Mouse (Mus musculus) MEL (cell line): ENCODE results near the gene Mbnl1. TPM values are rescaled to one million over a fixed set of nuclear protein-coding genes. Genes with fewer than 3 reads are reported as not detected.
A peak's percentile ranks its signal among the peaks of the same experiment; 100 is the strongest.

Experiments
- DNase-seq: peaks from one replicate; pipeline ENCODE4 v3.0.0; 2011; ENCODE audit warnings: low read depth, low spot score
- H3K27ac ChIP-seq: 2 replicates; pipeline ENCODE4 v1.5.1; 2012; ENCODE audit warnings: low read depth, mild to moderate bottlenecking, control low read depth, low read length, moderate library complexity; ENCODE audit not compliant: control insufficient read depth
- H3K27me3 ChIP-seq, 2 experiments: fragments of 150-350 bp in 1 of 2; sonication (generic) in 1 of 2; 2 replicates each; pipeline ENCODE4 v1.6.1; 2012; ENCODE audit warnings: low read length in 2 of 2, mild to moderate bottlenecking in 2 of 2, improper control_type of control experiment in 1 of 2, moderate library complexity in 1 of 2; ENCODE audit not compliant: insufficient read depth in 2 of 2, control insufficient read depth in 1 of 2
- H3K36me3 ChIP-seq, 2 experiments: 2 replicates each; pipeline ENCODE4 v1.6.1; 2012 to 2014; ENCODE audit warnings: low read length in 2 of 2, improper control_type of control experiment in 1 of 2, inconsistent platforms in 1 of 2, mild to moderate bottlenecking in 1 of 2; ENCODE audit not compliant: insufficient read depth in 2 of 2, control insufficient read depth in 1 of 2
- H3K4me1 ChIP-seq, 2 experiments: fragments of 150-350 bp in 1 of 2; sonication (generic) in 1 of 2; 2 replicates each; pipeline ENCODE4 v1.6.1; 2012; ENCODE audit warnings: low read length in 2 of 2, improper control_type of control experiment in 1 of 2, mild to moderate bottlenecking in 1 of 2; ENCODE audit not compliant: insufficient read depth in 2 of 2, control insufficient read depth in 1 of 2
- H3K4me3 ChIP-seq, 2 experiments: fragments of 150-350 bp in 1 of 2; sonication (generic) in 1 of 2; 2 replicates each; pipeline ENCODE4 v1.5.1; 2012; ENCODE audit warnings: low read depth in 2 of 2, low read length in 2 of 2, mild to moderate bottlenecking in 2 of 2, moderate library complexity in 2 of 2, control low read depth in 1 of 2, improper control_type of control experiment in 1 of 2; ENCODE audit not compliant: control insufficient read depth in 1 of 2, insufficient read depth in 1 of 2
- H3K79me2 ChIP-seq: 2 replicates; pipeline ENCODE4 v1.6.1; 2012; ENCODE audit warnings: mild to moderate bottlenecking, low read length, moderate library complexity; ENCODE audit not compliant: control insufficient read depth, poor library complexity, insufficient read depth
- H3K9ac ChIP-seq: 2 replicates; pipeline ENCODE4 v1.6.1; 2012; ENCODE audit warnings: low read depth, mild to moderate bottlenecking, control low read depth, low read length, moderate library complexity; ENCODE audit not compliant: control insufficient read depth, poor library complexity, severe bottlenecking
- H3K9me3 ChIP-seq: fragments of 150-350 bp; sonication (generic); replicated peaks from 2 replicates; pipeline ENCODE4 v1.6.1; 2012; ENCODE audit warnings: mild to moderate bottlenecking, low read length, improper control_type of control experiment, moderate library complexity; ENCODE audit not compliant: insufficient read depth
- E2F4 ChIP-seq: IDR thresholded peaks from 2 replicates; pipeline ENCODE4 v1.6.1; 2011; ENCODE audit warnings: low read depth, low read length, improper control_type of control experiment, borderline replicate concordance
- ELF1 ChIP-seq: IDR thresholded peaks from 2 replicates; pipeline ENCODE4 v1.6.1; 2014; ENCODE audit warnings: low read depth, mild to moderate bottlenecking, inconsistent platforms, low read length, improper control_type of control experiment, moderate library complexity
- EP300 ChIP-seq, 2 experiments: IDR thresholded peaks; 2 replicates each; pipeline ENCODE4 v1.6.1; 2011; ENCODE audit warnings: improper control_type of control experiment in 2 of 2, low read length in 2 of 2, low read depth in 1 of 2, mild to moderate bottlenecking in 1 of 2
- ETS1 ChIP-seq: IDR thresholded peaks from 2 replicates; pipeline ENCODE4 v1.6.1; 2012; ENCODE audit warnings: low read depth, mild to moderate bottlenecking, inconsistent platforms, low read length, improper control_type of control experiment, moderate library complexity
- GABPA ChIP-seq: IDR thresholded peaks from 2 replicates; pipeline ENCODE4 v1.6.1; 2012; ENCODE audit warnings: low read depth, mild to moderate bottlenecking, inconsistent platforms, low read length, improper control_type of control experiment, moderate library complexity
- GATA1 ChIP-seq: IDR thresholded peaks from 2 replicates; pipeline ENCODE4 v1.6.1; 2011; ENCODE audit warnings: low read depth, low read length, improper control_type of control experiment
- HCFC1 ChIP-seq: IDR thresholded peaks from 2 replicates; pipeline ENCODE4 v1.6.1; 2012; ENCODE audit warnings: low read depth, mild to moderate bottlenecking, inconsistent platforms, low read length, improper control_type of control experiment, moderate library complexity
- JUND ChIP-seq: IDR thresholded peaks from 2 replicates; pipeline ENCODE4 v1.6.1; 2011; ENCODE audit warnings: low read depth, mild to moderate bottlenecking, improper control_type of control experiment, low read length
- KAT2A ChIP-seq: conservative IDR thresholded peaks from 2 replicates; pipeline ENCODE4 v1.6.1; 2012; ENCODE audit warnings: low read depth, low read length, improper control_type of control experiment, inconsistent platforms
- MAFK ChIP-seq: IDR thresholded peaks from 2 replicates; pipeline ENCODE4 v1.6.1; 2011; ENCODE audit warnings: low read depth, mild to moderate bottlenecking, low read length, improper control_type of control experiment, borderline replicate concordance
- MAX ChIP-seq: IDR thresholded peaks from 2 replicates; pipeline ENCODE4 v1.6.1; 2011; ENCODE audit warnings: low read length, improper control_type of control experiment
- MEF2A ChIP-seq: IDR thresholded peaks from 2 replicates; pipeline ENCODE4 v1.6.1; 2014; ENCODE audit warnings: low read depth, mild to moderate bottlenecking, inconsistent platforms, low read length, improper control_type of control experiment; ENCODE audit not compliant: poor library complexity, insufficient replicate concordance, severe bottlenecking; ENCODE audit errors: extremely low read depth
- MYB ChIP-seq: IDR thresholded peaks from 2 replicates; pipeline ENCODE4 v1.6.1; 2011; ENCODE audit warnings: mild to moderate bottlenecking, low read depth, low read length, improper control_type of control experiment
- NELFE ChIP-seq: IDR thresholded peaks from 2 replicates; pipeline ENCODE4 v1.6.1; 2011; ENCODE audit warnings: low read depth, low read length, improper control_type of control experiment
- NRF1 ChIP-seq: IDR thresholded peaks from 2 replicates; pipeline ENCODE4 v1.6.1; 2014; ENCODE audit warnings: low read depth, mild to moderate bottlenecking, inconsistent platforms, low read length, improper control_type of control experiment, moderate library complexity; ENCODE audit not compliant: poor library complexity, insufficient read depth, severe bottlenecking
- POLR2A ChIP-seq, 2 experiments: IDR thresholded peaks; 2 replicates each; pipeline ENCODE4 v1.6.1; 2011 to 2012; ENCODE audit warnings: low read length in 2 of 2, mild to moderate bottlenecking in 2 of 2, control low read depth in 1 of 2, improper control_type of control experiment in 1 of 2, low read depth in 1 of 2, moderate library complexity in 1 of 2; ENCODE audit not compliant: control insufficient read depth in 1 of 2, insufficient read depth in 1 of 2, poor library complexity in 1 of 2
- POLR2AphosphoS2 ChIP-seq: IDR thresholded peaks from 2 replicates; pipeline ENCODE4 v1.6.1; 2011; ENCODE audit warnings: low read length, improper control_type of control experiment
- POLR2AphosphoS5 ChIP-seq: IDR thresholded peaks from 2 replicates; pipeline ENCODE4 v1.6.1; 2012; ENCODE audit warnings: low read depth, borderline replicate concordance, mild to moderate bottlenecking, inconsistent platforms, low read length, moderate library complexity, mixed read lengths
- RCOR1 ChIP-seq: IDR thresholded peaks from 2 replicates; pipeline ENCODE4 v1.6.1; 2012; ENCODE audit warnings: low read depth, mild to moderate bottlenecking, inconsistent platforms, low read length, improper control_type of control experiment
- SIN3A ChIP-seq: IDR thresholded peaks from 2 replicates; pipeline ENCODE4 v1.6.1; 2012; ENCODE audit warnings: low read length, improper control_type of control experiment, inconsistent platforms
- SMC3 ChIP-seq: IDR thresholded peaks from 2 replicates; pipeline ENCODE4 v1.6.1; 2011; ENCODE audit warnings: low read depth, low read length, improper control_type of control experiment
- TAL1 ChIP-seq: IDR thresholded peaks from 2 replicates; pipeline ENCODE4 v1.6.1; 2012; ENCODE audit warnings: mild to moderate bottlenecking, inconsistent platforms, low read length, moderate library complexity, mixed read lengths
- TCF12 ChIP-seq: IDR thresholded peaks from 2 replicates; pipeline ENCODE4 v1.6.1; 2014; ENCODE audit warnings: low read depth, mild to moderate bottlenecking, inconsistent platforms, low read length, improper control_type of control experiment, moderate library complexity
- USF1 ChIP-seq: IDR thresholded peaks from 2 replicates; pipeline ENCODE4 v1.6.1; 2014; ENCODE audit warnings: low read depth, mild to moderate bottlenecking, inconsistent platforms, low read length, improper control_type of control experiment, moderate library complexity
- ZMIZ1 ChIP-seq: IDR thresholded peaks from 2 replicates; pipeline ENCODE4 v1.6.1; 2012; ENCODE audit warnings: low read depth, mild to moderate bottlenecking, inconsistent platforms, low read length, improper control_type of control experiment, moderate library complexity
- ZNF384 ChIP-seq: IDR thresholded peaks from 2 replicates; pipeline ENCODE4 v1.6.1; 2012; ENCODE audit warnings: low read depth, mild to moderate bottlenecking, inconsistent platforms, low read length, improper control_type of control experiment
- polyA plus RNA-seq, 2 experiments: library from polyadenylated mRNA; stranded (reverse) in 1 of 2; unstranded in 1 of 2; fragments of >175 nt in 1 of 2; fragments of >200 nt in 1 of 2; gene quantifications; 2 replicates each; pipeline versions ENCODE4 v1.2.1 to v1.2.4; 2012; ENCODE audit warnings: low replicate concordance in 2 of 2, low read depth in 1 of 2; ENCODE audit not compliant: insufficient read length in 2 of 2, insufficient read depth in 1 of 2, missing spikeins in 1 of 2
- total RNA-seq: library from RNA; depleted of rRNA; stranded (reverse); fragments of 300-350 nt; gene quantifications from 2 replicates; pipeline ENCODE4 v1.2.3, GENCODE M21; 2012

Gene Mbnl1
- total and polyA plus RNA-seq, 3 experiments: 250 to 371 (median 341) TPM

DNA sequence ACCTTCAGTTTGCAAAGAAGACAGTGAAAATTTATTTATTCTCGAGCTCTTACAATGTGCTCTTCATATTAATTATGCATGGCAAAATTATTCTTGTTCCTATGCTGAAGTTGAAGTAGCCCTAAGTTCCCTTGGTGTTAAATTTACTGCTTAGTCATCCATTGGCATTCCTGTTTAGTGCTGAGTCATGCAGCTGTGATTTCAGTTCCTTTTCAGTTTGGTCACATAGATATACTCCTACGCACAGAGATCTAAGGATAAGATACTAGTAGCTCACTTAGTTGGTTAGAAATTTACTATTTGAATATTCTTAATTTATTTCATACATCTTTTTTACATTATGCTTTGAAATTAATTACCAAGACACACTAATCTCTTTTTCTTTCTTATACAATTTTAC, 143.5 kb downstream of the Mbnl1 start:
- H3K27me3 ChIP-seq: no peaks in the 10 kb centered on the region
- peaks cover 19% of the 10 kb centered on the region for H3K79me2 ChIP-seq
- H3K36me3 ChIP-seq: peaks cover 35 to 72% of the 10 kb centered on the region in 2 experiments
- TF ChIP-seq TCF12: peak; percentile 78; the same call in 1 of the 2 replicates
- TF ChIP-seq JUND: 0 out of 2 replicates have a peak, but pooled peaks have one; percentile 39
- no peak for TF ChIP-seq ZNF384
- peak; percentile 50; the same call in 1 of the 2 replicates for TF ChIP-seq SIN3A
- peak; percentile 98 for TF ChIP-seq RCOR1
- TF ChIP-seq GATA1: peak; percentile 94
- peak; percentile 94 for TF ChIP-seq MAFK
- TF ChIP-seq USF1: no peak
- peak; percentile 94 for TF ChIP-seq ETS1
- no peak for TF ChIP-seq MEF2A
- no peak for TF ChIP-seq TAL1
- TF ChIP-seq ELF1: no peak
- TF ChIP-seq SMC3: no peak
- TF ChIP-seq ZMIZ1: no peak
- TF ChIP-seq NELFE: no peak
- peak; percentile 96 for TF ChIP-seq GABPA
- no peak for TF ChIP-seq KAT2A
- TF ChIP-seq NRF1: no peak
- no peak for TF ChIP-seq MAX
- peak; percentile 95 to 97 for TF ChIP-seq EP300 (IDR thresholded peaks at IDR 0.05; ENCODE audit: low read depth in 1 of 2, low read length in 2 of 2)
- no peak for TF ChIP-seq HCFC1
- peak; percentile 90 for TF ChIP-seq MYB
- no peak for TF ChIP-seq E2F4
- no peak for TF ChIP-seq POLR2A (IDR thresholded peaks at IDR 0.05; ENCODE audit: control insufficient read depth in 1 of 2, insufficient read depth in 1 of 2, low read depth in 1 of 2, low read length in 2 of 2, poor library complexity in 1 of 2)
- TF ChIP-seq POLR2AphosphoS2: no peak
- TF ChIP-seq POLR2AphosphoS5: no peak
- H3K4me3 ChIP-seq: no peak overlapping the region
- H3K9ac ChIP-seq: no peak overlapping the region
- peak; percentile 76 for DNase-seq
- peak overlapping the region; percentile 62; the same call in 1 of the 2 replicates for H3K27ac ChIP-seq
- peaks cover 15 to 16% of the 10 kb centered on the region in 2 experiments for H3K4me1 ChIP-seq
- H3K9me3 ChIP-seq: no peaks in the 10 kb centered on the region
